Mouse (Mus musculus) lung, postnatal 0 days (tissue): Measurements from ENCODE around the gene Azin2. TPM values are rescaled to one million over a fixed set of nuclear protein-coding genes. Genes with fewer than 3 reads are reported as not detected.

Source experiments
- ATAC-seq: fragments of 200-750 bp; cut with Nextera tagmentation; 2 replicates; pipeline ENCODE4 v1.8.0; 2017; ENCODE audit warnings: moderate library complexity
- DNase-seq: peaks from one replicate; pipeline ENCODE4 v3.0.0-alpha.2; 2016; ENCODE audit warnings: low spot score
- H3K27ac ChIP-seq: fragments of 300-500 bp; sonication (generic); 2 replicates; pipeline ENCODE4 v1.5.1; 2014; ENCODE audit warnings: antibody characterized with exemption, mild to moderate bottlenecking, low read length, mixed read lengths
- H3K27me3 ChIP-seq: fragments of 300-500 bp; sonication (generic); replicated peaks from 2 replicates; pipeline ENCODE4 v1.6.1; 2014; ENCODE audit warnings: low read length, mixed read lengths; ENCODE audit not compliant: insufficient read depth
- H3K36me3 ChIP-seq: fragments of 300-500 bp; sonication (generic); 2 replicates; pipeline ENCODE4 v1.6.1; 2014; ENCODE audit warnings: low read length, mixed read lengths; ENCODE audit not compliant: insufficient read depth
- H3K4me1 ChIP-seq: fragments of 300-500 bp; sonication (generic); 2 replicates; pipeline ENCODE4 v1.6.1; 2014; ENCODE audit warnings: antibody characterized with exemption, low read depth, low read length, mixed read lengths; ENCODE audit not compliant: insufficient read depth
- H3K4me2 ChIP-seq: fragments of 300-500 bp; sonication (generic); replicated peaks from 2 replicates; pipeline ENCODE4 v1.6.1; 2014; ENCODE audit warnings: low read depth, mild to moderate bottlenecking, low read length, moderate library complexity, mixed read lengths
- H3K4me3 ChIP-seq: fragments of 300-500 bp; sonication (generic); 2 replicates; pipeline ENCODE4 v1.5.1; 2014; ENCODE audit warnings: low read depth, low read length
- H3K9ac ChIP-seq: fragments of 300-500 bp; sonication (generic); replicated peaks from 2 replicates; pipeline ENCODE4 v1.6.1; 2014; ENCODE audit warnings: low read depth, mild to moderate bottlenecking
- H3K9me3 ChIP-seq: fragments of 300-500 bp; sonication (generic); 2 replicates; pipeline ENCODE4 v1.6.1; 2016; ENCODE audit warnings: low read length, mixed read lengths
- CTCF ChIP-seq: IDR thresholded peaks from 2 replicates; pipeline ENCODE4 v1.5.1; 2016; ENCODE audit warnings: antibody characterized with exemption, mild to moderate bottlenecking
- EP300 ChIP-seq: IDR thresholded peaks from 2 replicates; pipeline ENCODE4 v1.6.1; 2016; ENCODE audit warnings: antibody characterized with exemption, mild to moderate bottlenecking, control low read depth
- WGBS: fragments of 180-500 bp; shearing (Covaris S2); extraction: QIAGEN DNeasy Blood & Tissue Kit; methylation state at CpG from one replicate; pipeline ENCODE4 v1.1.7; 2014; 5-methylcytosine and 5-hydroxymethylcytosine counted together
- polyA plus RNA-seq: library from polyadenylated mRNA; unstranded; fragments of >200 nt; fragmentation: Nextera tagmentation; extraction: Ambion mirVana; gene quantifications from 2 replicates; pipeline ENCODE4 v1.2.1, GENCODE M21; 2015

The Azin2 gene
- polyA plus RNA-seq, 1 experiment from 2014 or later = 42.2 TPM

DNA sequence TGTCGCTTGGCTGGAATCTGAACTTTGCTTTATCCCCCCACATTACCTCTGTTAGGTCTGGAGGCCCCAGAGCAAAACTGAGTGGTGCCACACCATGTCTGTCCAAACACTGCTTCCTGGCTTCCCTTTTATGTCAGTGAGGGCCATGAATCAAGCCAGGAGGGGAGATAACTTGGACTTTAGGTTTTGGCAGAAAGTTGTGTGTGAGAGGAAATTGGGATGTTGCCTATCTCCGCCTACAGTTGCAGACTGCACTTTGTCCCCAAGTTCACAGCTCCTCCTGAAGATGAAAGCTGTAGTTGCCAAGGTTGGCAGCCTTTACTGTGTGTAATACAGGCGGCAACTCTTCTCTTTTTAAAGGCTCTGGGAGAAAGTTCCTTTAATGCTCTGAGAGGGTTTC is 38.5 kb upstream of the Azin2 start:
- Histone ChIP-seq H3K27me3 (no peaks in the 10 kb centered on the region), H3K9me3 (no peaks in the 10 kb centered on the region), H3K36me3 (peaks cover 9% of the 10 kb centered on the region; the same call in 1 of the 2 replicates), H3K4me3 (no peak overlapping the region), H3K27ac (no peak overlapping the region), H3K9ac (no peak overlapping the region), H3K4me1 (peaks cover 4% of the 10 kb centered on the region; the same call in 1 of the 2 replicates), H3K4me2 (no peak overlapping the region)
- DNase-seq = no peak
- 64% methylated on average over 3 of the region's 3 CpGs for WGBS
- ATAC-seq = no peak
- TF ChIP-seq CTCF = no peak
- no peak for TF ChIP-seq EP300

- H3K9me3 ChIP-seq = no peaks in the 10 kb centered on the region
- peaks cover 12% of the 10 kb centered on the region; the same call in 1 of the 2 replicates for H3K4me1 ChIP-seq
- ATAC-seq = no peak
- peaks cover 9% of the 10 kb centered on the region; the same call in 1 of the 2 replicates for H3K36me3 ChIP-seq
- no peaks in the 10 kb centered on the region for H3K27me3 ChIP-seq
- no peak overlapping the region for H3K4me2 ChIP-seq
- 65% methylated on average over 8 of the region's 8 CpGs for WGBS
- no peak overlapping the region for H3K4me3 ChIP-seq
- H3K27ac ChIP-seq = no peak overlapping the region
- no peak for TF ChIP-seq CTCF
- no peak for TF ChIP-seq EP300
- DNase-seq = peak; percentile 34
- no peak overlapping the region for H3K9ac ChIP-seq
Observed at GRCm38 (mm10) chr4:128998401-128998800, 36.2 kb upstream of the Azin2 start.

DNA sequence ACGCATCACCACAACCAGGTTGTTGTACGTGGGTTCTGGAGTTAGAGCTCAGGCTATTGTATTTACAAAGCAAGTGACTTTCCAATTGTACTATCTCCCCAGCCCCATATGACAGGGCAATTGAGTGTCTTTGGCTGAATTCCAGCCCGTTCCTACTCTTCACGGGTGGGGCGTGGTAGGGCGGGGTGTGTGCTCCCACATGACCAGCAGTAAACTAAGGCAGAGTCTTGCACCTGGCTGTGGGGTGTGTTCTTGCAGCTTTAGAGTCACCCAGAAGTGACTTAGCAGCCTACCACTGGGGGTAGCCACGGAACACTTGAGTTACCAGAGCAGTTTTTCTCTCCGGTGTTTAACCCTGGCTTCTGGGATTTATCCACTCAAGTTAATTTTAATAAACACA is 35.0 kb upstream of the Azin2 start:
- DNase-seq (no peak), ATAC-seq (no peak)
- Histone ChIP-seq H3K9ac (no peak overlapping the region), H3K27ac (no peak overlapping the region), H3K9me3 (no peaks in the 10 kb centered on the region), H3K36me3 (peaks cover 9% of the 10 kb centered on the region; the same call in 1 of the 2 replicates), H3K4me3 (no peak overlapping the region), H3K4me1 (peaks cover 12% of the 10 kb centered on the region; the same call in 1 of the 2 replicates), H3K4me2 (no peak overlapping the region; the same call in 1 of the 2 replicates), H3K27me3 (no peaks in the 10 kb centered on the region)
- WGBS = 48% methylated on average over 8 of the region's 8 CpGs
- TF ChIP-seq CTCF (no peak), EP300 (no peak)

GRCm38 (mm10) chr4:128995238-128995637 is 33.0 kb upstream of the Azin2 start:
- Histone ChIP-seq H3K4me3 (no peak overlapping the region), H3K9ac (no peak overlapping the region), H3K27ac (no peak overlapping the region), H3K4me1 (peaks cover 12% of the 10 kb centered on the region; the same call in 1 of the 2 replicates), H3K9me3 (no peaks in the 10 kb centered on the region), H3K27me3 (no peaks in the 10 kb centered on the region), H3K36me3 (peaks cover 3% of the 10 kb centered on the region; the same call in 1 of the 2 replicates), H3K4me2 (no peak overlapping the region)
- no peak for ATAC-seq
- TF ChIP-seq EP300 (no peak), CTCF (no peak)
- WGBS = 74% methylated on average over 7 of the region's 7 CpGs
- DNase-seq = no peak

DNA sequence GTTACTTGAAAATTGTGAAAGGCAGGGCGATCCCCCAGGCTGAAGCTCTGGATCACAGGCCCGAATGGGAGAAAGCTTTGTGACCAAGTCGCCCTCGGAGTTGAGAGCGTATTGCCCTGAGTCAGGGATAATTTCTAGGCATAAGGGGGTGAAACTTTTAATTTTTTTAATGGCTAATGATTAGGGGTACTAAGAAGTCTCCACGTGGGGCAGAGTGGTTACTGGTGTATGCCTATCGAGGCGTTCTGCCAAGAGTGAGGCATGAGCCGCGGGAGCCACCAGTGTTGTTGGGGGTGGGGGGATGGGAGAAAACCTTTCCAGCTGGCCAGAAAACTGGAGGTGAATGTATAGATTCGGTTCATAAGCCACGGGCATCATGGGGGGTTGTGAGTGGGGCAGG is 31.4 kb upstream of the Azin2 start:
- WGBS = under 1% methylated on average over 12 of the region's 12 CpGs

DNA sequence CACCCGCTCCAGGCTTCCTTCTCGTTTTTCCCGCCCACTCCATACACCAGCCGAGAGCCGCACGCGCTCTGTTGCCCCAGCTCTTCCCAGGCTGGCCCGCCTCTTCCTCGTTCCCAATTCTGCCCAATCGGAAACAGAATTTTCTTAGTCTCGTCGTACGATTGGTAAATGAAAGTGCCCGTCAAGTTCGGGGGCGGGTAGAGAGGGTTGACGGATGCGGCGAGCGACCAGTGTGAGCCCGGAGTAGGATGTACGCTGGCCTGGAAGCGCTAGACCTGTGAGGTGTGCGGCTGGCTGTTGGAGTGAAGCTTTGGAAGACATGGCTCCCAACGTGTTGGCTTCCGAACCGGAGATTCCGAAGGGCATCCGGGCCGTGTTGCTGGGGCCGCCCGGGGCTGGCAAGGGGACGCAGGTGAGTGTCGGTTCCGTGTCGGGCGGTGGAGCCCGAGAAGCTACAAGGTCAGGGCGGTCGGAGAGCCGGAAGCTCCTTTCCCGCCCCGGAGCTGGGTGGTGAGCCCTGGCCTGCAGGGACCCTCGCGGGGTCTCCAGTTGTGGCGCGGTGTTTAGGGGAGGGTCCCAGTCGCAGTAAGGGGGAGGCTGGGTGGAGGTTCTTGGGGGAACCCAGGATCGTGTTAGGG is 30.9 kb upstream of the Azin2 start:
- WGBS = under 1% methylated on average over 48 of the region's 49 CpGs
- H3K4me3 ChIP-seq = peak overlapping the region; percentile 72

More for the DNA sequence above, 31.4 kb upstream of the Azin2 start:
- no peak for TF ChIP-seq EP300
- TF ChIP-seq CTCF = no peak
- Histone ChIP-seq H3K4me2 (peak overlapping the region; percentile 95), H3K4me3 (peak overlapping the region; percentile 72), H3K27ac (peak overlapping the region; percentile 74), H3K9ac (peak overlapping the region; percentile 73), H3K4me1 (peaks cover 12% of the 10 kb centered on the region; the same call in 1 of the 2 replicates), H3K9me3 (no peaks in the 10 kb centered on the region), H3K27me3 (no peaks in the 10 kb centered on the region), H3K36me3 (no peaks in the 10 kb centered on the region)
- ATAC-seq = no peak
- peak; percentile 42 for DNase-seq

More for the DNA sequence above, 30.9 kb upstream of the Azin2 start:
- ATAC-seq (peak; percentile 99), DNase-seq (peak; percentile 97)
- Histone ChIP-seq H3K9ac (peak overlapping the region; percentile 73), H3K4me2 (peak overlapping the region; percentile 95), H3K9me3 (no peaks in the 10 kb centered on the region), H3K27ac (peak overlapping the region; percentile 74), H3K27me3 (no peaks in the 10 kb centered on the region), H3K4me1 (peaks cover 12% of the 10 kb centered on the region; the same call in 1 of the 2 replicates), H3K36me3 (no peaks in the 10 kb centered on the region)
- TF ChIP-seq CTCF (no peak), EP300 (0 out of 2 replicates have a peak, but pooled peaks have one; percentile 40)
